Mouse (Mus musculus) cerebellum, adult 2 months (tissue): ENCODE results near the gene Lyve1.

Experiments used
- CTCF ChIP-seq: fragments of 200-500 bp; IDR thresholded peaks from 2 replicates; pipeline ENCODE4 v1.5.1; 2011; ENCODE audit warnings: low read depth, mild to moderate bottlenecking, control low read depth, low read length, moderate library complexity, borderline replicate concordance; ENCODE audit not compliant: insufficient read depth
- POLR2A ChIP-seq: fragments of 200-500 bp; IDR thresholded peaks from 2 replicates; pipeline ENCODE4 v1.6.1; 2011; ENCODE audit warnings: low read length, control low read depth, borderline replicate concordance; ENCODE audit not compliant: insufficient read depth

- TF ChIP-seq POLR2A (no peak), CTCF (no peak)
Observed at GRCm38 (mm10) chr7:110908209-110909144, 45.4 kb upstream of the Lyve1 start.
